ENCODE assay signal across 8 mouse cellular contexts in the genomic region with DNA sequence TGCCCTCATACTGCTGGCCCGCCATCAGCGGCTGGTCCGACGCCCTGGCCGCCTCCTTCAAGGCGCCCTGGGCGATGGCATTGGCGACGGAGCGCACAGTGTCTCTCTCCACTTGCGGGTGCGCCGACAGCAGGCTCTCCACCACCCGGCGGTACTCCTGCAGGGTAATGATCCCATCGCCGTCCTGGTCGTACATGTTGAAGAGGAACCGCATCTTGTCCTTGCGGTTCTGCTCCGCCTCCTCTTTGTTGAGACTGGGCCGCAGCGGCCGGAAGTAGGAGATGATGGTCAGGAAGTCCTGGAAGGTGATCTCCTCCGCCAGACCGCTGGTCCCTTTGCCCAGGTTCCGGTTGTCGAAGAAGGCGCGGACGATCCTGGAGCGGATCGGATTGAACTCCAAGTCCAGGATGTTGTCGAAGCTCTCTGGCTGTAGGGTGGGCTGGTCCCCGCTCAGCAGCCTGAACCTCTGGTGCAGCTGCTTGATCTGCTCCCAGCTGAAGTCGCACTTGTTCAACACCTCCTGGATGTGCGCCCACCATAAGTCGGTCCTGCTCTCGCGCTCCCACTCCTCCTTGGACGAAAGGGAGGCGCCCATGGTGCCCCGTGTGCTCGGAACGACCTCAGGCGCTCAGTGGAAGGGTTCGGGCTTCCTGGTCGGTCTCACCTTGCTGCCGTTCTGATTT. TPM values are rescaled to one million over a fixed set of nuclear protein-coding genes. Genes with fewer than 3 reads are reported as not detected.
DNase-seq lines count a peak whose midpoint lies in the region; ATAC-seq and TF ChIP-seq lines count a peak whose summit lies in the region.

A gene (minus strand): TSS at position 633 of the 683 bp plus-strand sequence.

- H3K4me1 ChIP-seq in hindbrain, embryonic 14.5 days (replicated peaks; ENCODE audit: control insufficient read depth, insufficient read depth, low read length) = no peaks in the 10 kb centered on the region
- no peaks in the 10 kb centered on the region for H3K4me1 ChIP-seq in hindbrain, embryonic 10.5 days (replicated peaks)
- H3K4me1 ChIP-seq in ES-E14 (ENCODE audit: control insufficient read depth in 2 of 2, insufficient read depth in 2 of 2, low read length in 2 of 2, poor library complexity in 1 of 2) = no peaks in the 10 kb centered on the region
- no peaks in the 10 kb centered on the region for H3K4me1 ChIP-seq in embryonic facial prominence, embryonic 14.5 days (ENCODE audit: control insufficient read depth, insufficient read depth, low read length)
- H3K4me1 ChIP-seq in liver, embryonic 15.5 days (replicated peaks) = no peaks in the 10 kb centered on the region
- H3K4me1 ChIP-seq in midbrain, embryonic 16.5 days (ENCODE audit: control insufficient read depth, insufficient read depth, low read length) = no peaks in the 10 kb centered on the region

- no peak for DNase-seq in hindbrain, embryonic 14.5 days (ENCODE audit: low spot score)
- DNase-seq in hindbrain, embryonic 10.5 days (ENCODE audit: low spot score) = no peak
- no peak for DNase-seq in ES-E14 (ENCODE audit: low read depth, low spot score)
- no peak for DNase-seq in embryonic facial prominence, embryonic 14.5 days (ENCODE audit: low spot score)
- no peak for DNase-seq in thymus, postnatal 10 days (ENCODE audit: low spot score in 2 of 2)

- no peak within 1 kb of the TSS for H3K9ac ChIP-seq in hindbrain, embryonic 14.5 days
- peak within 1 kb of the TSS; percentile 77 for H3K9ac ChIP-seq in ES-E14 (ENCODE audit: insufficient read depth, low read depth, low read length, poor library complexity, severe bottlenecking)
- no peak within 1 kb of the TSS for H3K9ac ChIP-seq in embryonic facial prominence, embryonic 14.5 days (ENCODE audit: low read depth, low read length)
- no peak within 1 kb of the TSS for H3K9ac ChIP-seq in liver, embryonic 15.5 days
- no peak within 1 kb of the TSS for H3K9ac ChIP-seq in midbrain, embryonic 16.5 days (ENCODE audit: low read depth, low read length)

- H3K27ac ChIP-seq in hindbrain, embryonic 14.5 days = no peak within 1 kb of the TSS
- no peak within 1 kb of the TSS for H3K27ac ChIP-seq in hindbrain, embryonic 10.5 days
- H3K27ac ChIP-seq in ES-E14 (ENCODE audit: insufficient read depth, low read depth, low read length, poor library complexity, severe bottlenecking) = no peak within 1 kb of the TSS
- no peak within 1 kb of the TSS for H3K27ac ChIP-seq in embryonic facial prominence, embryonic 14.5 days (replicated peaks; ENCODE audit: low read depth, low read length)
- H3K27ac ChIP-seq in liver, embryonic 15.5 days (replicated peaks) = no peak within 1 kb of the TSS
- H3K27ac ChIP-seq in midbrain, embryonic 16.5 days (ENCODE audit: low read length) = no peak within 1 kb of the TSS

- no peaks in the 10 kb centered on the region for H3K36me3 ChIP-seq in hindbrain, embryonic 14.5 days (replicated peaks; ENCODE audit: control insufficient read depth, insufficient read depth)
- no peaks in the 10 kb centered on the region for H3K36me3 ChIP-seq in hindbrain, embryonic 10.5 days
- no peaks in the 10 kb centered on the region for H3K36me3 ChIP-seq in ES-E14 (ENCODE audit: control insufficient read depth, insufficient read depth, low read length, poor library complexity, severe bottlenecking)
- H3K36me3 ChIP-seq in embryonic facial prominence, embryonic 14.5 days (ENCODE audit: control insufficient read depth, insufficient read depth, low read length) = no peaks in the 10 kb centered on the region
- no peaks in the 10 kb centered on the region for H3K36me3 ChIP-seq in liver, embryonic 15.5 days (replicated peaks)
- H3K36me3 ChIP-seq in midbrain, embryonic 16.5 days (ENCODE audit: control insufficient read depth, insufficient read depth, low read length) = no peaks in the 10 kb centered on the region

- no peak within 1 kb of the TSS for H3K4me3 ChIP-seq in hindbrain, embryonic 14.5 days (replicated peaks; ENCODE audit: low read length)
- no peak within 1 kb of the TSS for H3K4me3 ChIP-seq in hindbrain, embryonic 10.5 days
- H3K4me3 ChIP-seq in ES-E14 (ENCODE audit: insufficient read depth in 1 of 2, low read depth in 1 of 2, low read length in 2 of 2, poor library complexity in 1 of 2, severe bottlenecking in 1 of 2) = peak within 1 kb of the TSS; percentile 65 to 70
- peak within 1 kb of the TSS; percentile 11; the same call in 1 of the 2 replicates for H3K4me3 ChIP-seq in embryonic facial prominence, embryonic 14.5 days (ENCODE audit: low read depth, low read length)
- no peak within 1 kb of the TSS for H3K4me3 ChIP-seq in liver, embryonic 15.5 days (replicated peaks)
- no peak within 1 kb of the TSS for H3K4me3 ChIP-seq in midbrain, embryonic 16.5 days (ENCODE audit: low read depth, low read length)

- ATAC-seq in hindbrain, embryonic 14.5 days (ENCODE audit: low FRiP score) = no peak
- ATAC-seq in embryonic facial prominence, embryonic 14.5 days (ENCODE audit: low read depth) = no peak
- ATAC-seq in liver, embryonic 15.5 days (ENCODE audit: insufficient read depth) = no peak
- ATAC-seq in erythroblast, adult 5-6 weeks (replicated peaks; ENCODE audit: low FRiP score, poor library complexity, severe bottlenecking) = no peak
- ATAC-seq in midbrain, embryonic 16.5 days = no peak

- H3K4me2 ChIP-seq in hindbrain, embryonic 14.5 days (replicated peaks) = peak within 1 kb of the TSS; percentile 7; the same call in 1 of the 2 replicates
- peak within 1 kb of the TSS; percentile 2; the same call in 1 of the 2 replicates for H3K4me2 ChIP-seq in embryonic facial prominence, embryonic 14.5 days (ENCODE audit: low read depth, low read length)
- peak within 1 kb of the TSS; percentile 15; the same call in 1 of the 2 replicates for H3K4me2 ChIP-seq in liver, embryonic 15.5 days
- no peak within 1 kb of the TSS for H3K4me2 ChIP-seq in midbrain, embryonic 16.5 days (ENCODE audit: low read length)

- in situ Hi-C loops in ES-E14 (cut with MboI; ENCODE audit: low sequenced_read_pairs in 2 of 2, unreplicated experiment in 2 of 2) = no loop called here

- WGBS in hindbrain, embryonic 14.5 days = 50% methylated on average over 49 of the region's 49 CpGs
- WGBS in hindbrain, embryonic 10.5 days = 42% methylated on average over 49 of the region's 49 CpGs
- WGBS in embryonic facial prominence, embryonic 14.5 days = 50% methylated on average over 42 of the region's 49 CpGs
- WGBS in liver, embryonic 15.5 days (ENCODE audit: insufficient replicate concordance) = 24% methylated on average over 49 of the region's 49 CpGs
- 51% methylated on average over 49 of the region's 49 CpGs for WGBS in midbrain, embryonic 16.5 days

- peaks cover 21% of the 10 kb centered on the region for H3K27me3 ChIP-seq in hindbrain, embryonic 14.5 days (ENCODE audit: control insufficient read depth, insufficient read depth, low read length)
- peaks cover 21% of the 10 kb centered on the region for H3K27me3 ChIP-seq in hindbrain, embryonic 10.5 days (ENCODE audit: insufficient read depth, poor library complexity, severe bottlenecking)
- peaks cover 20% of the 10 kb centered on the region for H3K27me3 ChIP-seq in embryonic facial prominence, embryonic 14.5 days (replicated peaks; ENCODE audit: control insufficient read depth, insufficient read depth, low read length)
- peaks cover 34% of the 10 kb centered on the region for H3K27me3 ChIP-seq in liver, embryonic 15.5 days
- H3K27me3 ChIP-seq in midbrain, embryonic 16.5 days (ENCODE audit: control insufficient read depth, insufficient read depth, low read depth, low read length) = peaks cover 11% of the 10 kb centered on the region

- H3K9me3 ChIP-seq in hindbrain, embryonic 14.5 days (ENCODE audit: control insufficient read depth, low read length) = no peaks in the 10 kb centered on the region
- H3K9me3 ChIP-seq in hindbrain, embryonic 10.5 days = peaks cover 9% of the 10 kb centered on the region; the same call in 1 of the 2 replicates
- no peaks in the 10 kb centered on the region for H3K9me3 ChIP-seq in ES-E14 (ENCODE audit: control insufficient read depth, insufficient read depth, low read depth, low read length)
- H3K9me3 ChIP-seq in embryonic facial prominence, embryonic 14.5 days (ENCODE audit: control insufficient read depth, low read length) = no peaks in the 10 kb centered on the region; the same call in 1 of the 2 replicates
- peaks cover 2% of the 10 kb centered on the region; the same call in 1 of the 2 replicates for H3K9me3 ChIP-seq in liver, embryonic 15.5 days (replicated peaks)
- H3K9me3 ChIP-seq in midbrain, embryonic 16.5 days (replicated peaks; ENCODE audit: control insufficient read depth, low read length, poor library complexity, severe bottlenecking) = no peaks in the 10 kb centered on the region

TF ChIP-seq in ES-E14, 5 proteins besides CTCF, POLR2A, EP300 and RAD21:
- TF ChIP-seq HCFC1 (IDR thresholded peaks at IDR 0.05; ENCODE audit: borderline replicate concordance, insufficient read depth, low read length) (peak; percentile 52), CHD2 (IDR thresholded peaks at IDR 0.05; ENCODE audit: low read depth, low read length) (no peak)

RNA-seq across cellular contexts. Expression of the gene that starts here (rescaled TPM):
- 0.31 TPM in 1 of 2 replicates, not detected in the other for polyA plus RNA-seq in hindbrain, embryonic 14.5 days (2014; fragmentation: Nextera tagmentation; extraction: Ambion mirVana)
- 0.25 TPM in 1 of 2 replicates, not detected in the other for polyA plus RNA-seq in hindbrain, embryonic 10.5 days (2016; fragmentation: Nextera tagmentation; extraction: Ambion mirVana)
- 2.3 and 2.4 TPM in 2 replicates for total RNA-seq in ES-E14 (2012; rRNA removed)
- not detected in 2 replicates for polyA plus RNA-seq in embryonic facial prominence, embryonic 14.5 days (2014; fragmentation: Nextera tagmentation; extraction: Ambion mirVana)
- not detected in 2 replicates for polyA plus RNA-seq in liver, embryonic 15.5 days (2015; fragmentation: Nextera tagmentation; extraction: Ambion mirVana)
- not detected in 2 replicates for total RNA-seq in erythroblast, adult 5-6 weeks (2015; ENCODE audit: low replicate concordance)
- total RNA-seq in erythroblast, adult 5-6 weeks (2017; ENCODE audit: low replicate concordance) = not detected in 2 replicates
- polyA plus RNA-seq in midbrain, embryonic 16.5 days (2015; fragmentation: Nextera tagmentation; extraction: Ambion mirVana) = 0.29 TPM in 1 of 2 replicates, not detected in the other

Comparison
In these comparisons a context has a peak if more than half of its experiments do, and no peak if none do; other contexts are left out.
1. H3K4me3 ChIP-seq: peak in ES-E14 (2 of 2) and embryonic facial prominence, embryonic 14.5 days (single experiment); none in hindbrain, embryonic 14.5 days (single experiment), hindbrain, embryonic 10.5 days (single experiment), liver, embryonic 15.5 days (single experiment) and midbrain, embryonic 16.5 days (single experiment).